Mouse (Mus musculus): ENCODE results near the gene Mettl3.

The Mettl3 gene

GRCm38 (mm10) chr14:52295558-52296264, 9.2 kb downstream of the Mettl3 start:
- no peak for DNase-seq (ENCODE audit: low spot score in 2 of 2)

DNA sequence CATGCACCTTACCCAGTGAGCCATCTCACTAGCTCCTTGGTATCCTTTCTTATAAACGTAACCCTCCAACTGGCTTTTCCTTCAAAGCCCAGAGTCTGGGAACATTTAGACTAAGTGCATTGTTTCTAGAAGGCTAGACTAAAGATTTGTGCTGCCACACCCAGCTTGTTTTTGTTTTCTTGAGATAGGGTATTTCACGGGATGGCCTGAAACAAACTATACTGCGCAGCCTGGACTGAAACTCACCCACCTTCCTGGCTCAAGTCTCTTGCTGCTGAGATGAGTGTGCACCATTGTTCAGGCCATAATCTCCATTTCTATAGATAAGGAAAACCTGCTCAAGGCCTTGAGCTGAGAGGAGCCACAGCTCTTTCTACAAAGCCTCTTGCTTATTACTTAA, 20.7 kb downstream of the Mettl3 start:
- DNase-seq (ENCODE audit: low spot score in 2 of 2) = no peak

DNA sequence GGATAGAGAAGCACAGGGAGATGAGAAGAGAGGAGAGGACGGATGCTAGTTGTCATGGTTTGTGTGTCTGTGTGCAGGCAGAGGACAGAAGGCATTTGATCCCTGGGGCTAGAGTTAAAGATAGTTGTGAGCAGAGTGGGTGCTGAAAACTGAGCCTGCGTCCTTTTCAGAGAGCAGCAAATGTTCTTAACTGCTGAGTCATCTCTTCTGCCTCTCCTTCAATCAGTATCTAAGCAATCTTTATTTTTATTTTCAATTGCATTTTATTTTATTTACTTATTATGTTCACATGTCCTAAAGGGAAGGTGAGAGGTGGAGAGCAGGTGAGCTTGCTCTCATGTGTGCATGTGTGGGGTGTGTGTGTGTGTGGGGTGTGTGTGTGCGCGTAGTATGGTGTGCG, 21.3 kb downstream of the Mettl3 start:
- no peak for DNase-seq (ENCODE audit: low spot score in 2 of 2)

DNA sequence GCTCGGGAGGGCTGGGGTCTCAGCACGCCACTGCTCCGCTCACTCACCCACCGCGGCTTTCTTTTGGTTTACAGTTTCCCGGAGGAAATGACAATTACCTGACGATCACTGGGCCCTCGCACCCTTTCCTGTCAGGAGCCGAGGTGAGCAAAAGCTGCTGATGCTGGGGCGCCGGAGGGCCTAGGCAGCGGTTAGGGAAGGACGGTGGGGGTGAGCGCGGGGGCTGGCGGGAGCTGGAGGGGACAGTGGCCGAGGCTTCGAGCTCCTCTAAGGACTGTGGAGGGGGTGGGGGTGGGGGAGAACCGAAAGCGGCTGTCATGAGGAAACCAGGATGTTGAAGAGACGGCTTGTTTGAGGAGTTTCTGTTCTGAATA, 25.2 kb downstream of the Mettl3 start:
- DNase-seq (ENCODE audit: low spot score in 2 of 2) = no peak

- DNase-seq (ENCODE audit: low spot score in 2 of 2) = peak; percentile 96 to 98
These were observed 25.8 kb downstream of the Mettl3 start, which contains the start of the genes Tox4 and Rab2b for GRCm38 (mm10) chr14:52278932-52279746. Tox4 (plus strand) TSS chr14:52279146. Rab2b (minus strand) TSS chr14:52279545.

- DNase-seq (ENCODE audit: low spot score in 2 of 2) = no peak
These were observed 27.7 kb downstream of the Mettl3 start for GRCm38 (mm10) chr14:52277210-52277609.

DNA sequence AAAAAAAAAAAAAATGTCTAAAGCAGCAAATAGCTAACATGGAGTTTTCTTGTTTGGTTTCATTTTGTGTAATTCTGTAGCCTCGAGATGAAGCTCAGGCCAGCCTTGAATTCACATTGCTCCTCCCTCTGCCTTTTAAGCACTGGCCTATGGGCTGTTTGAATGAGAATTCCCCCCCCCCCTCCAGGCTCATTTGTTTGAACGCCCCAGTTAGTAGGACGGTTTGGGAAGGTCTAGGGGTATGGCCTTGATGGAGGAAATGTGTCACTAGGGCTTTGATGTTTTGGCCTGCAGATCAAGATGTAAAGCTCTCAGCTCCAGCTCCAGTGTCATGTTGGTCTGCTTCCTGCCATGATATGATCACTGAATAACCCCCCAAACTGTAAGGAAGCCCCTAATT, 32.1 kb downstream of the Mettl3 start:
- no peak for DNase-seq (ENCODE audit: low spot score in 2 of 2)

DNA sequence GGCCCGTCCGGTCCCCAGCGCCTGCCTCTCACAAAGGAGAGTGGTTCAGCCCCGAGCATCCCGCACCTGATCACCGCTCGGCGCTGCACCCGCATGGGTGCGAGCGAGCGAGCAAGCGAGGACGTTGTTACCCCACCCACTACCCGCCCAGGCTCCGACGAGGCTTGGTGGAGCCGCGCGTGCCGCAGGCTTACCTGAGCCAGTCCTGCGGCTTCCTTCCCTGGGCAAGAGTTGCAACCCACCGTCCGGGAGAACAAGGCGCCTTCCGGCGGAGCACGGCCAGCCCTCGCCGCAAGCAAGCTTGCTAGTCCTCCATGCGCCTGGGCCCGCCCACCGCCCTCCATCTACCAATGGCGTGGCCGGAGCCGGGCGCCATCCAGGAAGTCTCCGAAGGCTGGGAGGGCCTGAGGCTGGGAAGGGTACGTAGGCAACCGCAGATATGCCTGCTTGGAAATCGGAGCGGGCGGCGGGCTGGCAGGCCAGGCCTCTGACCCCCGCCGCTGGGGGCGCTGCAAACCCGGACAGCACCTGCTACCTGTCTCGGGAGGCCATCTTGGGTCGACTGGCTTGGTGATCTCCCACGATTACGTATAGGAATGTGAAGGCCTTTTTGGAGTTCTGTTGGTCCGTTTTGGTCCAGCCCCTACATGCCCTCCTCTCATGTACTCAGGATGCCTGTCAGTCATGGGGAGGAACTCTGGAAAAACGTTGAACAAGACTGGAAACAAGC, 47.3 kb downstream of the Mettl3 start, which contains the start of gene Chd8:
Gene Chd8 (minus strand): TSS at position 297 of the 730 bp plus-strand sequence.
- peak; percentile 94 to 98 for DNase-seq (ENCODE audit: low spot score in 2 of 2)

DNA sequence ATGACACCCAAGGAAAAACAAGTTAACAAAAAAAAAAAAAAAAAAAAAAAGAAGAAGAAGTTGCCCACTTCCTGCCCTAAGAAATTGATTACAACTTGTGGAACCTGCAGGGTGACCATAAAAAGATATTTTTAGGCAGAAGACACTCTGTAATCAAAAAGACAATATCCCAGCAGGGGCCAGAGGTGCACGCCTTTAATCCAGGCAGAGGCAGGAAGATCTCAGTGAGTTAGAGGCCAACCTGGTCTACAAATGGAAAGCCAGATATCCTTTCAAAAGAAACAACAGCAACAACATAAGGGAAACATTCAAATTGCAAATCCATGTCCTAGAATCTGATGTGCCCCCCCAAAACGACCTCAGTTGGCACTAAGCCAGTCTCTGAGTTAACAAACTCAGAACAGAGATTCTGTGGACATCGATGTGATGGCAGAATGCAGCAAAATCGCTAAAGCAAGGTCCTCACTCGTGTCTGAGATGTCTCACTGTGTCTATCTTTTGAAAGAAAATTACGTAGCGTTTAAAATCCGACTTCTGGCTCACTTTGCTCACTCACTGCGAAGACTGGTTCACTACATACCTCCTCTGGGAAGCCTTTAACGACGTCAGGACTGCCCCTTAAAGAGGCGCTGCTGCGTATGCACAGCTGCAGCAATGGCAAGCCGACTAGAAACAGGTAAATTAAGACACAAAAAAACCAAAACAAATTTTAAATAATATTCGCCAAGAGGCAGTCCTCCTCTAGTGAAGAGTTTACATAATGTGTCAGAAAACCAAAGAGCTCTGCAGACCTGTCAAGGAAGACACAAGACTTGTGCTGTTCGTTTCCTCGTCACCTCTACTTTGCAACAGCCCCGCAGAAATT, 48.4 kb downstream of the Mettl3 start:
- DNase-seq (ENCODE audit: low spot score in 2 of 2) = no peak

DNA sequence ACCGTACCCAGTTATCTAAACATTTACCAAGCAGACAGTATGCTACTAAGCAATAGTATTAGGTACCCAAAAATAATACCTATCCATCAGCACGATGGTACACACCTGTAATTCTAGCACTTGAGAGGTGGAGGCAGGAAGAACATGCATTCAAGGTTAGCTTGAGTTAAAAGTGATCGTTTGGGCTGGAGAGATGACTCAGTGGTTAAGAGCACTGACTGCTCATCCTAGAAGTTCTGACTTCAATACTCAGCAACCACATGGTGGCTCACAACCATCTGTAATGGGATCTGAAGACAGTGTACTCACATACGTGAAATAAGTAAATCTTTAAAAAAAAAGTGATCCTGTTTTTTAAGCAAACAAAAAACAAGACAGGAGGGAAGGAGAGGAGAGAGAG, 58.8 kb downstream of the Mettl3 start:
- DNase-seq (ENCODE audit: low spot score in 2 of 2) = no peak
